In genomic region chr2:130388796-130389195, GRCm38 (mm10) we compare ENCODE assay signal across 15 mouse cellular contexts. TPM values are rescaled to one million over a fixed set of nuclear protein-coding genes. Genes with fewer than 3 reads are reported as not detected.
DNase-seq lines count a peak whose midpoint lies in the region; ATAC-seq and TF ChIP-seq lines count a peak whose summit lies in the region.
"Had no signal": no experiment of that assay in that cellular context is flagged by ENCODE, and none has a peak within 500 bp of the region (broad histone marks: within the 10 kb centered on the region; RNA-seq: fewer than 3 reads in every experiment).

No protein-coding gene starts in this region.

- 67% methylated on average over 2 of the region's 2 CpGs for WGBS in kidney, postnatal 0 days

- H3K27me3 ChIP-seq in kidney, postnatal 0 days (ENCODE audit: insufficient read depth, low read length): no peaks in the 10 kb centered on the region
- H3K27me3 ChIP-seq: neural tube, embryonic 12.5 days had no signal

- no peak overlapping the region for H3K4me3 ChIP-seq in kidney, postnatal 0 days (replicated peaks; ENCODE audit: low read depth, low read length)
- no peak overlapping the region for H3K4me3 ChIP-seq in cortical plate, adult 2 months (ENCODE audit: insufficient read depth, low read length)
- H3K4me3 ChIP-seq: forebrain, embryonic 12.5 days; hindbrain, embryonic 10.5 days; neural tube, embryonic 12.5 days had no signal

- no peak overlapping the region for H3K27ac ChIP-seq in kidney, postnatal 0 days
- H3K27ac ChIP-seq in cortical plate, adult 2 months (ENCODE audit: insufficient read depth, low read length): no peak overlapping the region
- H3K27ac ChIP-seq: forebrain, embryonic 12.5 days; hindbrain, embryonic 10.5 days; neural tube, embryonic 12.5 days had no signal

- no peak overlapping the region for H3K9ac ChIP-seq in kidney, postnatal 0 days (ENCODE audit: low read depth, low read length)
- H3K9ac ChIP-seq: forebrain, embryonic 12.5 days; neural tube, embryonic 12.5 days had no signal

- H3K4me1 ChIP-seq in kidney, postnatal 0 days (replicated peaks; ENCODE audit: insufficient read depth, low read length): no peaks in the 10 kb centered on the region
- H3K4me1 ChIP-seq in cortical plate, adult 2 months (ENCODE audit: control insufficient read depth, insufficient read depth, low read length): 0 out of 2 replicates have a peak, but pooled peaks cover 2% of the 10 kb centered on the region
- H3K4me1 ChIP-seq: forebrain, embryonic 12.5 days; hindbrain, embryonic 10.5 days; neural tube, embryonic 12.5 days had no signal

- H3K36me3 ChIP-seq in kidney, postnatal 0 days (ENCODE audit: insufficient read depth, low read length): no peaks in the 10 kb centered on the region

- peak; percentile 70 for TF ChIP-seq CTCF in kidney, postnatal 0 days (IDR thresholded peaks at IDR 0.05; ENCODE audit: low read depth)
- TF ChIP-seq CTCF in cortical plate, adult 2 months (IDR thresholded peaks at IDR 0.05; ENCODE audit: extremely low read depth, insufficient read depth, low read length): peak; percentile 14; the same call in 1 of the 2 replicates

- no peaks in the 10 kb centered on the region for H3K9me3 ChIP-seq in kidney, postnatal 0 days (replicated peaks; ENCODE audit: low read length)
- H3K9me3 ChIP-seq: forebrain, embryonic 12.5 days; hindbrain, embryonic 10.5 days; neural tube, embryonic 12.5 days had no signal

- DNase-seq in kidney, postnatal 0 days (ENCODE audit: low spot score): peak; percentile 58
- no peak for DNase-seq in kidney, adult 18-20 months
- DNase-seq in 3T3-L1 (ENCODE audit: low read depth, low spot score) (peak; percentile 55), 416B (ENCODE audit: low read depth) (peak; percentile 78)
- DNase-seq in kidney, adult 9 months: no peak
- no peak for DNase-seq in left cerebral cortex, adult 8-10 months (ENCODE audit: low spot score in 2 of 2)
- DNase-seq: kidney, postnatal 36 days; right cerebral cortex, postnatal 25 days had no signal

- no peak for ATAC-seq in kidney, postnatal 0 days (replicated peaks; ENCODE audit: low FRiP score, low read depth)

- no peak overlapping the region for H3K4me2 ChIP-seq in kidney, postnatal 0 days (ENCODE audit: low read length)
- H3K4me2 ChIP-seq: forebrain, embryonic 12.5 days; neural tube, embryonic 12.5 days had no signal

- no peak for TF ChIP-seq POLR2A in cortical plate, adult 2 months (IDR thresholded peaks at IDR 0.05; ENCODE audit: extremely low read depth, insufficient read depth, low read length)

RNA-seq across cellular contexts. Expression of gene Cpxm1, which starts 8.6 kb away (rescaled TPM):
- 62.1 and 64.8 TPM in 2 replicates for polyA plus RNA-seq in kidney, postnatal 0 days (2015; fragmentation: Nextera tagmentation; extraction: Ambion mirVana)
- polyA plus RNA-seq in cortical plate, adult 2 months (2012; rRNA removed): 10.6 and 13.2 TPM in 2 replicates
- total RNA-seq in left cerebral cortex, adult 8-10 months (2022): 1 to 10 TPM; 6.9 to 9.2 (median 7.9) TPM

RNA-seq across cellular contexts. Expression of gene Gm28372, which starts 16.2 kb away (rescaled TPM):
- not detected in 2 replicates for polyA plus RNA-seq in kidney, postnatal 0 days (2015; fragmentation: Nextera tagmentation; extraction: Ambion mirVana)
- polyA plus RNA-seq in cortical plate, adult 2 months (2012; rRNA removed): not detected in 2 replicates
- total RNA-seq in left cerebral cortex, adult 8-10 months (2022): not detected
- polyA plus RNA-seq: forebrain, embryonic 12.5 days; gonadal fat pad, adult 2 months; hindbrain, embryonic 10.5 days; limb, embryonic 11.5 days; stomach, embryonic 16.5 days had no signal

RNA-seq across cellular contexts. Expression of gene 1700020A23Rik, which starts 16.3 kb away (rescaled TPM):
- not detected in 2 replicates for polyA plus RNA-seq in kidney, postnatal 0 days (2015; fragmentation: Nextera tagmentation; extraction: Ambion mirVana)
- not detected in 2 replicates for polyA plus RNA-seq in cortical plate, adult 2 months (2012; rRNA removed)
- not detected for total RNA-seq in left cerebral cortex, adult 8-10 months (2022)
- polyA plus RNA-seq: forebrain, embryonic 12.5 days; limb, embryonic 11.5 days; stomach, embryonic 16.5 days had no signal

RNA-seq across cellular contexts. Expression of gene Tmem239, which starts 17.5 kb away (rescaled TPM):
- polyA plus RNA-seq in kidney, postnatal 0 days (2015; fragmentation: Nextera tagmentation; extraction: Ambion mirVana): not detected in 2 replicates
- not detected in 2 replicates for polyA plus RNA-seq in cortical plate, adult 2 months (2012; rRNA removed)
- total RNA-seq in left cerebral cortex, adult 8-10 months (2022): not detected
- polyA plus RNA-seq: forebrain, embryonic 12.5 days; hindbrain, embryonic 10.5 days; neural tube, embryonic 12.5 days; stomach, embryonic 16.5 days had no signal

RNA-seq across cellular contexts. Expression of gene Vps16, which starts 35.3 kb away (rescaled TPM):
- 64.6 and 68.6 TPM in 2 replicates for polyA plus RNA-seq in kidney, postnatal 0 days (2015; fragmentation: Nextera tagmentation; extraction: Ambion mirVana)
- polyA plus RNA-seq in cortical plate, adult 2 months (2012; rRNA removed): 101 and 118 TPM in 2 replicates
- 10 to 100 TPM; 67.2 to 90.4 (median 76.7) TPM for total RNA-seq in left cerebral cortex, adult 8-10 months (2022)

Comparison
In these comparisons a context has a peak if more than half of its experiments do, and no peak if none do; other contexts are left out.
1. DNase-seq: peak in kidney, postnatal 0 days (single experiment), 3T3-L1 (single experiment) and 416B (single experiment); none in kidney, adult 18-20 months (single experiment), kidney, adult 9 months (single experiment) and left cerebral cortex, adult 8-10 months (0 of 2).